Mouse (Mus musculus) c-Kit-positive CD71-negative TER-119-negative erythroid progenitor cells, embryonic 14.5 days (primary cell): Measurements from ENCODE around the gene Incenp.
"Not testable (repeated sequence)": the region's sequence is repeated elsewhere in the genome, so short reads cannot be mapped to it uniquely, and the experiment has no call there.

Experiments used
- DNase-seq: peaks from one replicate; pipeline ENCODE4 v3.0.0-alpha.2; 2013; ENCODE audit warnings: low read depth

Gene Incenp

DNA sequence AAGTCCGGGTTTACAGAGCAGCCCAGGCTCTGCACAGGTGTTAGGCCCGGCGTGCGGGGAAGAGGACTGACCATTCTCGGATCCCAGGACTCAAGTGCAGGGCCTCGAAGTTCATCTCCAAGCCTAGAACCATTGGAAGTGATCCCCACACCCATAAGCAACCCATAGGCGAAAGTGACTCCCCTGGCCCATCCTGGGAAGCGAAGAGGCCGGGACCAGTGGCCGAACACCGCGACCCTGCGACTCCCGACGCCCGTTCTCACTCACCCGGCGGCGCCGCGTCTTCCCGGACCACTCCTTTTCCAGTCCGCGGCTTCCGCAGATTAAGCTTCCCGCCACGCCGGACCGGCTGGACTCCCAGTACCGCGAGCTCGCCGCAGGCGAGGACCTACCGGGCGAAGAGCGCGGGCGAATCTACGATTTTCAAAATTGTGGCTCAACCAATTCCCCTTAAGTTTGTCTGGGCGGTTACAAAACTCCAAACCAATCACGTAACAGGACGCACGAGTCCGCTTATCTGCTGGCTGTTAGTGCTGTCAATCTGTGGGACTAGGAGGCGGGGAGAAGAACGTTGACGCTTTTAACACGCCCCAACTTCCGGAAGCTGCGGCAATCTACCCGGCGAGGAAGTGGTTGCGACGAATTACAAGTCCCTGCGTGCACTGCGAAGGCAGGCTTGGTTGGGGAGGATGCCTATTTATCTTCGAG is at the start of gene Incenp:
Gene Incenp (minus strand): TSS at position 480 of the 708 bp plus-strand sequence.
- peak; percentile 94 for DNase-seq

DNA sequence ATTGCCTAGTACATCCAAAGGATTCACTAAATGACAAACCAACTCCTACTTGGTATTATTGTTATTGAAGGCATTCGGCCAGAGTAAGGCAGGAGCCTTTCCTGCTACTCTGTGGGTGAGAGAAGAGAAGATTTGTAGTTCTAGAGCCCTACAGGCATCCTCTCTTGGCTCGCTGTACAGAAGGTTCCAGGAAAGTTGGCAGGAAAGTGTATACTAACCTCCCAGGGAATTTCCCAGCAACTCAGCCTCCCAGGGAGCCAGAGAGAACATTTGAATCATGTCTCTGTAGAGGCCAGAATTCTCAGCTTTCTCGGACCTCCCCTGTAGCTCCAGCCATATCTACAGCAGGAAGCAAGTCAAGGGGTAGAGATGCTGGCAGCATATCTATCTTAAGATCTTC is 47.6 kb upstream of the Incenp start:
- DNase-seq: no peak

DNA sequence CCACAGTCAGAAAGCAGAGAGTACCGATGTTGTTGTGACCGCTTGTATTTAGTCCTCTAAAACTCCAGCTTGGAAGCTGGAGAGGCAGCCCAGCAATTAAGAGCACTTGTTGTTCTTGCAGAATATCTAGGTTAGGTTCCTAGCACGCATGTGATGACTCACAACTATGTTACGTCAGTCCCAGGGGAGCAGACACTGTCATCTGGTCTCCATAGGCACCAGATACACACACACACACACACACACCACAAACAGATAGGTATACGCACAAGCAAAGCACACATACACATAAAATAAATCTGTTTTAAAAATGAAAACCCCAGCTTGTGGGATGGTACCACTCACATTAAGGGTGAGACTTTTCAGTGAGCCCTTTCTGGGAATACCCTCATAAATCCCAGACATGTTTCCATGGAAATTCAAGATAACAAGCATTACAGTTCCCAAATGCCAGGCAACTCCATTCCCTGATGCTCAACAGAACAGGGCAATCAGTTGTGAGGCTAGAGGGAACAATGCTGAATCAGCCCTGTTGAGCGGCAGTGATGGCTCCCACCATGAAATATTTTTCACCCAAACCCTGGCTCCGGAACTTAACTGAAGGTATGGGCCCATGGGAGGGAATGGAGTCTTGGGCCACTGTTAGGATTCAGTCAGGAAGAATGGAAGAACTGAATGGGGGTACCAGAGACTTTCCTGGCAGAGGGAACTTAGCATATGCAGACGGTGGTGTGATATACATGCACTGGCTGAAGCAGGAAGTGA is 46.6 kb upstream of the Incenp start:
- no peak for DNase-seq

DNA sequence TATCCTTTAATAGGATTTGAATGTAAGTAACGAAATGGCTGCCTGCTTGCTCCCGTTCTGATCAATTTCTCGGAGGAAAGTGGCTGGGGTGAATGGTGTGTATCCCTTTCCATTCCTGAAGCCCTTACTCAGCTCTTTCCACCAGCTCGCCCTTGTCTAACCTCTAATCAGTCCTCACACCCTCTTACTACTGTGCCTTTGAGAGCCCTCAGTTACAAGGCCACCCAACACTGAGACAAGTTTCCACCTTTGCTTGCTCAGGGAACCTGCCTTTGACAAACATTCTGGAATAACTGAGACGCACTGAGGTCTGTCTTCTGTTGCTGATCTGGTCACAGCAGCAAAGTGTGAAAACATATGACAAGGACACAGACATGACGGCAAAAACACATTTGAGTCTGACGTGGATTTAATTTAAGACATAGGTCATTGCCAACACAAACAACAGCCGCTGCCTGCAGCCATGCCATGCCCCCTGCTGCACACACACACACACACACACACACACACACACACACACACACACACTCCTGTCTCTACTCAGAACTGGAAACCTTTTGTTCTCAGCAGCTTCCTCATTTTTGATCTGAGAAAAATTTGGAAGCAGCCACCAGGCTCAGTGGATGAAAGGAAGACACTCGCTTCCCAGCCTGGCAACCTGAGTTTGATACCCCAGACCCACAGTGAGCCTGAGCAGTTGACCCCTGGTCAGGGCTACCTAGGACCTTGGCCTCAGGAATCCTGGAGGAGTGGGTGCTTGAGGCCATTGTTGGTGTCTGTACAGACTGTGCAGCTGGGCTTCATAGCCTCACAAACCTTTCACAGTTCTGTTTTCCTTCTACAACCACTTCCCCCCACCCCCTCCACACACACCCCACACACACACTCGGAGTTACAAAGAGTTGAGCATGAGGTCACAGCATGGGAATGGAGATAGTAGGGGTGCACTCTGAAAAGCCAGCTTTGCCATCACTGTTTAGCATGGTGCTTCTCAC is 43.5 kb upstream of the Incenp start:
- DNase-seq: no peak

DNA sequence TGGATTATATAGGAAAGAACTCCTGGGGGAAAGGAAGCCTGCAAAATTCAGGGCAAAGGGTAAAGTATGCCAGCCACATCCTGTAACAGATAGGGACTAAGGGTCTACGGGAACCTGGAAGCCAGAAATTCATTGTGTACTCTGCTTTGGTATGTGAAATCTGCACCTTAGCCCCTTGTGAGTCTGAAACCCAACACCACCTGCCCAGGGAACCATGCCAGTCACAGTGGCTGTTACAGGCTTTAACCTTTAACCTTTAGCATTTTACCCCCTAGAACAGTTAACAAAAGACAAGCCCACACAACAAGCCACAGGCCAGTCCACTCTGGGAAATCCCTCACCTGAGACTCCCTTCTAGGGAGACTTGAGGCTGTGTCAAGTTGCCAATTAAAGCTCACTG is 42.5 kb upstream of the Incenp start:
- no peak for DNase-seq

DNA sequence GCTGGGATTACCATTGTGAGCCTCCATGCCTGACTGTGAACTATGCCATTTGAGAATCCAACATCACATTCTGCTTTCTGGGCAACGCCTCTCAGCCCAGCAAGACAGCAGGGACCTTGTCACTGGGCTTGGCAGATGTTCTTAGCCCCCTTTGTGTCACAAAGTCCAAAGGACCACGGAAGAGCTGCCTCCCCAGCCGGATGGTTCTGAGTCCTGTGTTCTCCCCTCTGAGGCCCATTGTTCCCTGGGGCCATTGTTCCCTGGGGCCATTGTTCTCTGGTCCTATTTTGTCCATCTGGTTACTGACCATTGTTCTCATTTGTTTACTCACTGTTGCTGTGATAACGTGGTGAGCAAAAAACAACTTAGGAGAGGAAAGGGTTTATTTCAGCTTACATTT is 41.6 kb upstream of the Incenp start:
- DNase-seq: no peak

DNA sequence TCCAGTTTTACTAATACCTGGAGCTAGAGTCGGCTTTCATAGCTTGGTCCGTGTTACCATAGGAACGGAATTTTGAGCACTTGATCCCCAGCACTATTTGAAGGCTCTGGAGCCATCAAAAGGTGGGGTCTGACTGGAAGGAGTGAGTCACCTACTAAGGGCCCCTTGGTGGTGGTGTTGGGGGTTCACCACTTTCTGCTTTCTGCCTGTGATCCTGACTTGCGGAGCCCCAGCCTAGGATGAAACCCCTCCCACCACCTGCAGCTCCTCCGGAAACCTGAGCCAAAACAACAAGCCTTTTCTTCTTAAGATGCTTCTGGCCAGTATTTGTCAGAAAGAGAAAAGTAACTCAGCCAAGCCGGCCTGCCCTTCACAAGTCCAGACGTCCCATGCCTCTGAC is 40.5 kb upstream of the Incenp start:
- DNase-seq: no peak

DNA sequence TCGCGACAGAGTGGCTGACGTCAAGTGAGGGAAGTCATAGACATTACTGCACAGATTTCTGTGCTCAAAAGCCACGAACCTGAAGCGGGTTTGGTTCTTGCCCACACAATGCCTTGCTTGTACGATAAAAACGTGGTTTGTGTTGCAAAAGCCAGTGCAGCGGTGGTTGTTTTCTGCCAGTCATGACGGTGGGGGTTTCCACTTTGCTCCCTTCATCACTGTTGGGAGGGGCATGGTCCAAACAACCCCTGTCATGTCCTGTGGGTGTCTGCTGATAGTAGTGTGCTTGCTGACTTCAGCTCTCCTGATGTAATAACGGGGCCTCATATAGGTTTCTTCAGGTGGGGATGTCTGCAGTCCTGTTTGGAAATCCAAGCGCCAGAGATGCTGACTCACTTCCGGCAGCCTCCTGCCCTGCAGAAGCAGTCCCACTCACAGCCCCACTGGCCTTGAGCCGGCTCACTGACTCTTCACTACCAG is 39.5 kb upstream of the Incenp start:
- peak; percentile 88 for DNase-seq

DNA sequence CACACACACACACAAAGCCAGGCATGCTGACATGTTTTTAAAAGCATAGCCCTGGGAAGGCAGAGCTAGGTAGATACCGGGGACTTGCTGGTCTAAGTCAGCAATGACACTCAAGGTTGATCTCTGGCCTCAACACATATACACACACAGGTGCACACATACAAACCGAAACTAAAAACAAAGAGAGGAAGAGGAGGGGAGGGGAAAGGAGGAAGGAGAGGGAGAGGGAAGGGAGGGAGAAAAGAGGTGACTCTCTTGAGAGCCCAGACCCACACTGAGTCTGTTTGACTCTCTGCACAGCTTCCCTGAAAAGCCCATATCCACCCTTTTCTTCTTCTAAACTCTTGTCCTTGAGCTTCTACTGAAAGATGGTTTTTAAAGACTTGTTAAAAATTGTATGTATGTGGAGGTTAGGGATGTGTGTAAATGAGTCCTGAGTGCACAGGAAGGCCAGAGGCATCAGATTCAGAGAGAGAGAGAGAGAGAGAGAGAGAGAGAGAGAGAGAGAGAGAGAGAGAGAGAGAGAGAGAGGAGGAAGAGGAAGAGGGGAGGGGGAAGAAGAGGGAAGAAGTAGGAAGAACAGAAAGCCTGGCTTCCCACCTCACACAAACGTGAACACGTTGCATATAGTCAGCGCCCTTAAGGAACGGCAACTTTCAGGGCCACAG is 38.9 kb upstream of the Incenp start:
- DNase-seq: no peak

DNA sequence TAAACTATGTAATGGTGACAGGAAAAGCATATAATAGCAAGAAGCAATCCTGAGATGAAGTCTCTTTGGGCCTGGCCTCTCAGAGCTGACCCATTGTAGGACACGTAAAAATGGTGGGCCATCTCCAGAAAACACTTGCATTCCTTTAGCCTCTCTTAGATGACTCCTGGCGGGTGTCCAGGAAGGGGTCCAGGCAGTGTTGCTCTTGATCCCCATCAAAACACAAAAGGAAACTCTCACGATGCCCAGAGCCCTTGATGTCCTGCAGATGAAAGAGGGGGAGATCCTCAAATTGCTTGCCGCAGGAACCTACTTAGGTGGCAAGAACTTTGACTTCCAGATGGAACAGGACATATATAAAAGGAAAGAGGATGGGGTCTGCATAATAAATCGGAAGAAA is 38.1 kb upstream of the Incenp start:
- no peak for DNase-seq

DNA sequence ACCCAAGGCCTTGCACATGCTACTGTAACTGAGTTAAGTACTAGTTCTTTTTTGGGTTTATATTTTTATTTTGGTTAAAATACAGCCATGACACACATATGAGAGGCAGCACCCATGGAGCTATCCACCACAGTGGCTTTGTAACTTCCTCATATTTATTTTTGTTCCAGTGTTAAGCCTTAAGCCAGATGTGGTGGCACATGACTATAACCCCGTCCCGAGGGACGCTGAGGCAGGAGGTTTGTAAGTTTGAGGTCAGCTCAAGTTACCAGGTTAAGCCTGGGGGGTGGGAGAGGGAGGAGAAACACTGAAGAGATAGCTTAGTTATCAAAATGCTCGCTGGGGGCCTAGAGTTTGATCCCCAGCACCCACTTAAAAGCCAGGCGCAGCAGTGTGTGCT is 37.2 kb upstream of the Incenp start:
- no peak for DNase-seq

DNA sequence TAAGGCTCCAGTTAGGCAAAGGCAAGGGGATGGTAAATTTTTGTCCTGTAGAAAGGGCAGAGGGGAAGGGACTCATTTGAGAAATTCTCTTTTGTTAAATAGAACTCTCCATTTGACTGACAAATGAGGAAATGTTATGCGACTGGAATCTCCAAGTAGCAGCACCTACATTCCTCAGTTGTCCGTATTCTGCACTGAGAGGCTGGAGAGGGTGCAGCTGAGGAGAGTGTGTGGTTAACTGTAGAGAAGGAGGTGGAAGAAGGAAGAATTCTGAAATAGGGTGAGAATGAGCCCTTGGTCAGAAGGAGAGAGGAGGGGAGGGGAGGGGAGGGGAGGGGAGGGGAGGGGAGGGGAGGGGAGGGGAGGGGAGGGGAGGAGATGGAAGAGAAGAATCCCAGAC is 34.6 kb upstream of the Incenp start:
- DNase-seq: no peak

DNA sequence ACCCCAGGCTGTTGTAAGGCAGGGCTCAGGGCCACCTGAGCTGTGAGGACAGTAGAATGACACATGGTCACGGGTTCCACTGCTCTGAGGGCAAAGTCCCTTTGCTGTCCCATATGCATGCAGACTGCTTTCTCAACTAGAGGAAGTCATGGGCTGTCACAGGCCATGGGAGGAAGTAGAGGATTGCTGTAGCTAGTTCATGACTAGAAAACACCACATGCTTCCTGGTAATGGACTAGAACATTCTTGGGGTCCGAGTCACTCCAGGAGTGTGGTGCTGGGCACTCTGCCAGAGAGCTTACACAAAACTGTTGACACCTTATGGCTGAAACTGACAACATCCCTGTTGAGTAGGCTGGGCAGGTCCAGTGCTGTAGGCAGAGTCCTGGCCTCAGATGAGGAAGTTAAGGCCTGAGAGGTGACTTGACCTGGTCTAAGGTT is 31.8 kb upstream of the Incenp start:
- not testable (repeated sequence) for DNase-seq

DNA sequence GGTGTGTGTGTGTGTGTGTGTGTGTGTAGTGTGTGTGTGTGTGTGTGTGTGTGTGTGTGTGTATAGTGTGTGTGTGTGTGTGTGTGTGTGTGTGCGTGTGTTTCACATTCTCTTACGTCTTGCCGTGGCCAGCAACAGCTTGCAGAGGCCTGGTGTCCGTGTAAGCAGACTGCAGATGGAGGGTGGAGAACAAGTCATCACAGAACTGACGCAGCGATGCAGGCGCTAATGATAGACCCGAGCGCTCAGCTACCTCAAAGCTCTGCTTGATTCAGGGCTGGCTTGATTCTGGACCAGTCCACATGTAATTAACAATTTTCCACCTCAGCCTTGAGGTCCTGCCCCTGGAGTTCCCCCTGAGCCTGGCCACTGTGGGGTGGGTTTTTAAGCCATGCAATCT is 28.7 kb upstream of the Incenp start:
- no peak for DNase-seq

DNA sequence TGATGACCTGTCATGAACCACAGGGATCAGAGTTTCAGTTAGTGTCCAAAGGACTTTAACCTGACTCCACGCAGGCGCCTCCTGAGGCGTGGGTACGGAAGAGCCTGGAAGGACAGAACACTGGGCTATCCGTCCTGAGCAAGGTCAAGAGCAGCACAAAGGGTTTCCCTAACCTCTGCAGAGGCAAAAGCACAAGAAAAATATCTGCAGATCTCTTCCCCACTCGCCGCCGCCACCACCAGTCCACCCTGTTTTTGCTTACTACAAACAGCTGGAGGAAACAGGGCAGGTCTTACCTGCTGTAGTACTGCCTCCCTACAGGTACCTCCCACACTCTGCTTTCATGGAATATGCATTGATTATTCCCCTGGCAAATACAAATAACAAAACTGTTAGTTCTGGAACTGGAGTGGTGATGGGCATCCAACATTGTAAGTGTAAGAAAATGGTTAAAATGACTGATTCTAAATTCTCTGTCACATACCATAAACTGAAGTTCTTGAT is 25.5 kb upstream of the Incenp start:
- no peak for DNase-seq

DNA sequence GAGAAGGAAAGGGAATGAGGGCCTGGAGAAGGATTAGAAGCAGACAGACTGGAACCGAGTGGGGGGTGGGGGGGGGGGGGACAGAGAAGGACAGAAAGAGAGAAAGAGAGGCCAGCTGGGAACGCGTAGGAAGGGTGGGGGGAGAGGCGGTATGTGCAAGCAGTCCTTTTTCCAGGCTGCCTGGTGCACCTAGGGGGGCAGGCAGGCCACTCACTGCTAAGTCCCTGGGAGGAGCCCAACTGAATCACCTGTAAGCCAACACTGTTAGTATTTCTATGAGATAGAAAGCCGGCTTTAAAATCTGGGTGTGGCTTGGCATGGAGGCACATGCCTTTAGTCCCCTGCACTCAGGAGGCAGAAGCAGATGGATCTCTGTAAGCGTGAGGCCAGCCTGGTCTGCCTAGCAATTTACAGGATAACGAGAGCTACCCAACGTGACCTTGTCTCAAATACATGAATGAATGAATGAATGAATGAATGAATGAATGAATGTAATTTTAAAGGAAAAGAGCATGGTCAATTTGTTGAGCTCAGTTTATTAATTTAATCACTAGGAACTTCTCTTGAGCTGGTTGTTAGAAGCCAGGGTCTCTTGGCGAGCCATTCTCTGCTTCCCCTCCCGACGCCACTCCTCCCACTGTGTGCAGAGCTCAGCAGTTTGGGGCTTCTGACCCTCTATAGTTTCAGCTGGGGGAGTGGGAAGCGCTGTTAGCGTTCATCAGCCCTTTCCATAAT is 24.9 kb upstream of the Incenp start:
- no peak for DNase-seq

DNA sequence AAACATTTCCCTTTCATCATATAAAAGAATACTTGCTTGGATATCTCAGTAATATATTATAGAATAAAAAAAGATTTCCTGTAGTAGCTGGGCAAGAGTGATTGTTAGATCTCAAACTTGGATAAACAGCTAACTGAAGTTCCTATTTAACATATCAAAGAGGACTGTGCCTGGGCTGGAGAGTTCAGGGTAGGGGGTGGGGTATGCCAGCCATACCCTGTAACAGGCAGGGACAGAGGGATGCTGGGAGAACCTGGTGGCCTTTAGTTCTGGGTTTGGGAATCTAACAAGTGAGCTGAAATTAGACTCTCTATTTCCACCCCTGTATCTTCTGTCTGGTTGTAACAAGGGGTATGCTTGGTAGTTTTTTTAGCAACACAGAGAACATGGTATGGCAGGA is 23.7 kb upstream of the Incenp start:
- DNase-seq: no peak

DNA sequence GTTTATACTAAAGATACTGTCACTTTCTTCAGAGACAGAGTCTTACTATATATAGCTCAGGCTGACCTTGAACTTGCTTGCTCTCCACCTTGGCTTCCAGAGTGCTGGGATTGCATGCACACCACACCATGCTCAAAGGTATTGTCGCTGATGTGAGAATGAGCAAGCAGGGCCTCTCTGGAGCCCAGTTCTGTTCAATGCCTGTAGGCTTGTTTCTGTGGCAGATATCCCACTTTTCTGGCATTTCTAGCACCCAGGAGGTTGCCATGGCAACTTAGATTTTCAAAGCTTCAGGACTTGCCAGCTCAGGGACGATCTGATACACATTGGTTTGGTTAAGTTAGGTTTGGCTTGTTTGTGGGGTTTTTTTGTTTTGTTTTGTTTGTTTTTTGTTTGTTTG is 22.9 kb upstream of the Incenp start:
- no peak for DNase-seq

DNA sequence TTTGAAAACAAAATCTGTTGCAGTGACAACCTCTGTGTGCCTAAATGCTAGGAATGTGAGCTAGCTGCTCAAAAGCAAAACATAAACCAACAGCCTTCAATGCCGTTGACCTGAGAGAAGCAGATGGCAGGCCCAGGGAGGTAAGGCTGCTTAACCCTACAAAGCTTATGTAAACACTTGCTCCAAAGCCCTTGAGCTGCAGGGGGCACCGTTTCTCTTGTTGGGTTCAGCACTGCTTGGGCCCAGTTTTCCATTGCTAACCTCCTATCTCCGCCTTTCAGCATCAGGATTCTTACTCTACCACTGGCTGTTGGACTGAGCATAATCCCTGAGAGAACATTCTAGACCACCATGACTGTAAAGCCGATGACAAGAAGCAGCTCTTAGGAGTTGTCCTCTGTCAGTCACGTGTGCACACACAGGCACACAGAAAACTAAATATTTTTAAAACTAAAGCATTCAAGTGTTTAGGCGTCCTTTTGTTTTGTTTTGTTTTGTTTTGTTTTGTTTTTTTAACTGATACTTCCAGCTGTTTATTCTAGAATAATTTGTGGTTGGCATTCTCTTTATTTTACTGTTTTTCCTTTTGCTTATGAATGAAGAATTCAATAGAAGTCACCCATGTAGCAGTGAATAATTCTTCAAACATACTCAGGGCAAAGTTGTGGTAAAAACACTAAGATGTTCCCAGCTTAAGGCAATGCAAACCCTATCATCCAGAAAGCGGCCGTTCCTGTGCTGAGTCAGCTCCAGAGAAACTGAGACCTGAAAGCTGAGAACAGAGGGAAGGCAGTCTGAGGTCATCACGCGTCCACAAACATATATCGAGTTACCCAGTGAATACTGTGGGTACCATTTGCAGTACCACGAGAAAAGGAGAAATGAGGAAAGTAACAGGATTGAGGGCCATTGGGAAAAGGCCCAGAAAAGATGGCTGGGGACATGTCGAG is 21.8 kb upstream of the Incenp start:
- DNase-seq: no peak
